Mouse (Mus musculus) lung, adult 2 months (tissue): Measurements from ENCODE around the gene Guca1a.

ENCODE experiments used
- CTCF ChIP-seq: fragments of 200-500 bp; IDR thresholded peaks from 2 replicates; pipeline ENCODE4 v1.5.1; 2011; ENCODE audit warnings: mild to moderate bottlenecking, low read length, control low read depth; ENCODE audit not compliant: insufficient read depth
- POLR2A ChIP-seq: fragments of 200-500 bp; IDR thresholded peaks from 2 replicates; pipeline ENCODE4 v1.6.1; 2011; ENCODE audit warnings: low read depth, mild to moderate bottlenecking, control low read depth, low read length, borderline replicate concordance; ENCODE audit errors: extremely low read depth

DNA sequence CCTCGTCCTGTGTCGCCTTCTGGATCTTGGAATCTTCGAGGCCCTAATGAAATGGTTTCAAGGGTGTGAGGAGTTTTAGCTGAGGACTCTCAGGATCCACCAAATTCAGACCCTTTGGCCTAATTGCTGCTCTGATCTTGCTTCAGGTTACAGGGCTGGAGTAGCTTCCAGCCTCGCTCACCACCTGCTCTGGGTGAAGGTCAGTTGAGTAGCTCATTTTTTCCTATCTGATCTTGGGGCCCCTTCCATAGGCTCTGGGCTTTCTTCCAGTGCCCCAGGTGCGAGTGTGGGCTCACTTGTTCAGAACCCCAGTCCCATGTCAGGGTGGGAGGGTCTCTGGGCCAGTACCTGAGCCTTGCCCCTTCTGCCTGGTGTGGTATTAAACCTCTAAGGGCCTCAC lies 49.0 kb upstream of the Guca1a start:
- no peak for TF ChIP-seq CTCF
- TF ChIP-seq POLR2A: no peak
